Mouse (Mus musculus): ENCODE data around the gene Fez2.

Gene Fez2

DNA sequence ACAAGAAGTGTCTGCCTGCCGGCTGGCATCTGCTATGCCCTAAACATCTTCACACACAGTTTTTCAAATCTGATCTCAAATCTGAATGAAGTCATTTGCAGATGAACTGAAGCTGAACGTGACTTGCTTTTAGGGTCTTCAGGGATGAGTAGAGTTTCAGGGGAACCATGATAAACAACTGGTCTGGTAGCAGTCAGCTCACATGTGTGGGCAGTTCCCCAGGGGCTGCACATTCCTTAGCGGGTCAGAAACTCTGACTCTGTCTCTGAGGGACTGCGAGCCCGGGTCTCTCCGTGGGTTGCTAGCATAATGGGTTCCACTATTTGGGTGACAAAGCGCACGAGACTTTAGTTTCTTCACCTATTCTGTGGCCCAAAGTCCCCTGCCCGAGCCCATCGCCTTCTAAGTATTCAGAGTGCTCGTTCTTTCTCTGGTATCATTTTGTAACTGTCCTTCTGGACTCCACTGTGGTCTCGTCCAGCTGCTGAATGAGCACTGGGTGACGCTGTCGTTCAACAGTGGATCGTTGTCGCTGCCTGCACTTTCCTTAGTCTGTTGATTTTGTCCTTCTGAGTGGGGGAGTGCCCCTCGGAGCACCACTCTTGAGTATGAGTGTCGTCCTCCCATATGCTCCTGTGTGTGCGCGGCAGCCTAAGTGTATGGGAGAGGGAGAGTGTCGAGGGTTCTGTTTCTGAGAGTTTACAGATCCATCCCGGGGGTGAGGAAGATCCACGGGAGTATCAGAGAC, 53.2 kb downstream of the Fez2 start:
- no peak for DNase-seq (ENCODE audit: low spot score)

DNA sequence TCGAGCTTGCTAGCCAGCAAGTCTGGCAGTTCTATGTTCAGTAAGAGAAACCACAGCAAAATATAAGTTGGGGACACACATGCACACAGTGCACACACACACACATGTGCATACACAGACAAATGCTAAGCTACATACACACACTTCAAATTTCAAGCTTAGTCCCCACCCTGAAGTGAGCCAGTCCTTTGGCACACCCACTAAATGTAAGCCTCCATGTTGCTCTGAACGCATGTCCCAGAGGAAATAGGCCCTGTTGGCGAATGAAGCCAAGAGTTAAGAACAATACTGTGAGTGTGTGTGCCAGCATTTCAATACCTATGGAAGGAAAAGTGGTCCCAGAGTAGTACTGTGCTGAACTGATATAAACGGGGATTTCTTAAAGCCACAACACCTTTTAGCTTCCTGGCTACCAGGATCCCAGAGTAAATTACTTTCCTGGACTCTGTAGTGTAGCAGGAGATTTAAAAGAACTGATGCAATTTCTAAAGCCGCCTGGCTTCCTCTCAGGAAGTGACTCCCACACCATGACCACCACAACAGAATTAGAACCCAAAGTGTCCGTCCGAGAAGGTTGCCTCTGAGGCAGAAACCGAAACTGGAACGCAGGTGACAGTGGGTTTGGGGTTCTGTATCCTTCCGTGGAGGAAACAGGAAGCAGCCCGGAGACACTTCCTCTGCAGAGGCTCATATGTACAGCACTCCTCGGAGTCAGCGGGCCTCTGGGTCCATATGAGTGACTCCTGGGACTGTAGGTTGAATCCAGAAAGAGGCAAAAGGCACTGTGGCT, 55.8 kb downstream of the Fez2 start:
- DNase-seq (ENCODE audit: low spot score): no peak

DNA sequence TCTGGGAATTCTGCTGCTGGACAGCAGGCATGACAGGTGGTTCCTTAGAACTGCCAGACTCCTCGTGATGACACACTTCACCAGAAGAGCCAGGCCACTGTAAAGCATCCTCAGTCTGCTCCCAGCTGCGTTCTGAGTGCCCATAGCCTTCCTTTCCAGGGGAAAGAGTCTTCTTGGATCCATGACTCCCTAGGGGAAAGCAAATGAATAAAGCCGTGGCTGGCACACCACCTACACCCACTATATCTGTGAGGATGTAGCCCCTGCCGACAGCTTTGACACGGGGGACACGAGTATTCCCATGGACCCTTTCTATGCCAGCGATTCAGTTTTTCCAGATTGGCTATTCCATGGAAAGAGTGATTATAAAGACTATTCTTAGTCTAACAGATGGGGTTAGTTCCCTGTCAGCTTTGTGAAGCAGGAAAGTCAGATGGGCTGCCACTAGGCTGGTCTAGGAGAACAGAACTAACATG, 59.7 kb downstream of the Fez2 start:
- no peak for DNase-seq (ENCODE audit: low spot score)

DNA sequence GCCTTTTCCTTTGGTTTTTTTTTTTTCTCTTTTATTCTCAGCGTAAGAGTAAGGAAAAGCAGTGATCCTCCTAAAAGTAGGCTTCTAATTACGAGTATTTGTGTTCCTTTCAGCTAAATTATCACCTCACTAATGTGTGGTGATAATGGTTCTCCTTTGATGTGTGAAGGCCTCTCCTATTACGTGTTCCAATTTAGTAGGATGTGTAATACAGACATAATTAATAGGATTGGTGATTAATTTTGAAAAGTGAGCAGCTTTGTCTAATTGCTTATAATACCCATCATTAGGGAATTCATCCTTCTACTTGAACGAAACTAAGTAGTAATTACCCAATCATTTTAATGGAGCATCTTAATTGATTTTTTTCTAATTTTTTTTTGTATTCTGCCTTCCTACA, 60.2 kb downstream of the Fez2 start:
- no peak for DNase-seq (ENCODE audit: low spot score)

DNA sequence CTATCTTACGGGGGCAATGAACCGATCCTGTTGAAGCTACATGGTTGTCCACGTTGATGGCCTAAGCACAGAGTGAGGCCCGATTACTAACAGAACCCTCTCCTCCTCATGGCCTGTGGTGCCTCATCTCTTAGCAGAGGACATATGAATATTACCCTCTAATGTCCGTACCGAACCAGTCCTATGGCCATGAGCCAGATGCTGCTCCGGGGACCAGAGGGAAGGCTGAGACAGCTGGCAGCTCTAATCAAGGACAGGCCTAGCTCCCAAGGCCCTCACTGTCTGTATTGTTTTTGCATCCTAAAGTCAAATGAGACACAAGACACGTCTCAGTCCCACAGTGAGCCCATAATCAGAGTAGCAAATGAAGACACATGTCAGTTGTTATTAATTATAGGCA, 62.3 kb downstream of the Fez2 start:
- no peak for DNase-seq (ENCODE audit: low spot score)

DNA sequence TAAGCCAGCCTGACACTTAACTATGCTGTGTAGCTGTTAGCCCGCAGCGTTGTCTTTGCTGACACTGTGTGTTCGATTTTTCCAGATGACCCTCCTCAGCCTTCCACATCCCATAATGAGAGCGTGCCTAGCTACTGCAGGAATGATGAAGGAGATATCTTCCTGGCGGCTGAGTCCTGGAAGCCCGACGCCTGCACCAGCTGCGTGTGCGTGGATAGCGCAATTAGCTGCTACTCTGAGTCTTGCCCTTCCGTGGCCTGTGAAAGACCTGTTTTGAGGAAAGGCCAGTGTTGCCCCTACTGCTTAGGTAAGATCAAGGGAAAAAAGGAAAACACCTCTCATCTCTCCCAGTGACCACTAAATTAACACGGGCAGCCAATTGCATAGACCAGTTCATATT, 63.1 kb downstream of the Fez2 start:
- no peak for DNase-seq (ENCODE audit: low spot score)

DNA sequence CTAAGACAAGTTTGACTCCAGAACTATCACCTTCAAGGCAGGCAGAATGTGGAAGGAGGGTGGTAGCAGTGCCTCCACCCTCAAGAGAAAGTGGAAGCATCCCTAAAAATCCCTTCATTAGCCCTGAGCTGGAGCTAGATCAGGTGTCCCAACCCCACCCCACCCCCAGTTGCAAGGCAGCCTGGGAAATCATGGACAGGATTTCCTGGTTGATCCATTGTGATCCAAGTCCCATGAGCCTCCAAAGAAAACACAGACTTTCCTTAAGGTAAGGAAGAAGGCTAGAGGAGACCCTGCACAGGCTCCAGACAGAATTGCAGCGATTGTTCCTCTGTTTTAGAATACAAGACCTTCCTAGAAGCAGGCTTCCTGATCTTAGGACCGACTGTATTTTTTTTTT, 63.5 kb downstream of the Fez2 start:
- DNase-seq (ENCODE audit: low spot score): no peak

DNA sequence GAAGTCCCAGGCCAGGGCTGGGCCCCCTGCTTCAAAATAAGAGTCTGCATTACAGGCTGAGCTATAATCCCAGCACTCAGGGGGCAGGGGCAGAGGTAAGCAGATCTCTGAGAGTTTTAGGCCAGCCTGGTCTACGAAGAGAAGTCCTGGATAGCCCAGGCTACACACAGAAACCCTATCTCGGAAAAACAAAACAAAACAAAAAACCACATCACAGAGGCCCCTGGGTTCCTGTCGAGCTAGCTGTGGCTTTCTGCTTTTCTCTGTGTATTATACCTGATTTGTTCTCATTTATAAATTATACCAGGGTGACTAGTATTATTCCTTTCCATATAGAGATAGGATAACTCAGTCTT, 65.5 kb downstream of the Fez2 start:
- DNase-seq (ENCODE audit: low spot score): no peak

DNA sequence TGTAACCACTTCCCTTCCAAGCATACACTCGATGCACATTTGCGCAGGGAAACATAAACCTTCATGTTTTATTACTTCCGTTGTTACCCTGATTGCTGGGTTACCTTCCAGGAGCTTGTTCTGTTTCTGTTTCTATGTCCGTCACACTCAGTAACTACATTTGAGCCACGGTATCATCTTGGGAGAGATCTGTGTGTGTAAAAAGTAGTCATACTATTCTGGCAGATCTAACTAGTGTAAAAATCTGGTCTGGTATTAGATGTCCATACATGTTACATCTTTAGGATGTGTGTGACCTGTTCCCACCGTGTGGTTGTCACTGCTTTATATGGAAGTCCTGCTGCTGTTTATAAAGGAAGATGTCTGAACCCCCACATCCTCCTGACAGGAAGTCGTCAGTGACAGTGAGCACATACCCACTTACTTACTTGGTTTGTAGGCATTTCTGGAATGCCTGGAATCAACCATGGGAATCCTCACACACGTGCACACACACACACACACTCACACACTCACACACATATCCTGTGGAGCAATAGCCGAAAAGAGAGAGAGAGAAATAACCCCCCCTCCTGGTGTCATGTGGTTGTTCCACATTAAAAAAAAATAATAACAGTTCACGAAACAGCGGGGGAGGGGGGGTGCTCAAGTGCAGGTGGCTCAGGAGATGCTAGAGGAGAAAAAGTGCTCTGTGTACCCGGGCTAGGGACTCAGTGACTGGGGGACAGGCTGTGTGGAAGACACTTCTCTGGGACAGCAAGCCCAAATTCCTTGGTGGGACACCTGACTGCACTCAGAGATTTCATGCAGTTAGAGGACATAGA, 66.1 kb downstream of the Fez2 start:
- DNase-seq (ENCODE audit: low spot score): no peak

DNA sequence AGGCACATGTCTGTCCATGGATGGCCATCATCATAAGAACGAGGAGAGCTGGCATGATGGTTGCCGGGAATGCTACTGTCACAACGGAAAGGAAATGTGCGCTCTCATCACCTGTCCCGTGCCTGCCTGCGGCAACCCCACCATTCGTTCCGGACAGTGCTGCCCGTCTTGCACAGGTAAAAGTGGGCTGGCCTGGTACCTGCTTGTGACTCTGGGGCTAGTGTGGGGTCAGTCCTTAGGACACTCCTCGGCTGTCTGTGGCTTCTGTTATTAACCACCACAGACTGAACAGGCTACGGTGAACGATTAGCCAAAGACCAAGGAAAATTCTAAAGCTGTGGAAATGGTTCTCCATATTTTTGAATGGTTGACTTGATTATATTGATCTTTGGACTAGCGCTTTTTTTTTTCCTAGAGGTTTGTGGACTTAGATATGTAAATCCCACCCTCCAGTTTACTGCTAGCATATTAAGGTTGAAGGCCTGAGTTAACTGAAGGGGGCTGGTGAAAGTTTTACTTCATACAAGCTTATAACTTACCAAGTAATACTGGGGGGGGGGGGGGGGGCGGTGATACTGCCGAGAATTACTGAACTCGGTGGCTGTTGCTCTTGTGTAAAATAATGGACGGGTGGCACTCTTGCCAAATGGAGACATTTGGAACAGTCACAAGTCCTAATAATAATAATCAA, 70.7 kb downstream of the Fez2 start:
- no peak for DNase-seq (ENCODE audit: low spot score)

DNA sequence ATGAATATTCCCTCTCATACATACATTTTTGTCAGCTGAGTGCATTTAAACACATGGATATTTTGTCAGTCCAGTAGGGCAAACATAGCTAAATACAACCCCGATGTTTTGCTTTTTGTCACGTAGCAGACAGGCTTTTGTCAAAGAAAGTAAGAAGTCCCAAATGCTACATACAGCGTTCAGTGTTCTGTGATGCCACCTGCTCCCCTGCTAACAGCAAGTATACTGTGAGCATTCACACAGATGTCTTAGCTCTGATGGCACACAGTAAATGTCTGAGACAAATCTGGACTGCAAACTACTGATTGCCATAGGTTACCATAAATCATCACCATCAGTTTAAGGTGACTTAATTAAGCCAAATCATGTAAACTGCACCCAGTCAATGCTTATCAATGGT, 74.3 kb downstream of the Fez2 start:
- no peak for DNase-seq (ENCODE audit: low spot score)

DNA sequence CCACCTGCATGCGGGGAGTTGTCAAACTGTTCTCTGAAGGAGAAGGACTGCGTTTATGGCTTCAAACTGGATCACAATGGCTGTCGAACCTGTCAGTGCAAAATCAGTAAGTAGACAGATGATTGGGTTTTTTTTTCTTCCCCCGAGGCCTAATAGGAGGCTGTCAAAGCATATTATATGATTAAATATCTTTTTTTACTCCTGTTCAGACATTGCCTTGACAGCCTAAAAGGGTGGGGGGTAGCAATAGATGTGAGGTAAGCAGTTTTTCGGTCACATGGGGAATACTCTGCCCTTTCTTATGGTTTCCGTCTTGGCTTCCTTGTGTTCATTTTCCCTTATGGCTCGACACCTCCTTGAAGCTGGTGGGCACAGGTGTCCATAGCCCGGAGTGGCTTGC, 82.7 kb downstream of the Fez2 start:
- DNase-seq (ENCODE audit: low spot score): no peak

DNA sequence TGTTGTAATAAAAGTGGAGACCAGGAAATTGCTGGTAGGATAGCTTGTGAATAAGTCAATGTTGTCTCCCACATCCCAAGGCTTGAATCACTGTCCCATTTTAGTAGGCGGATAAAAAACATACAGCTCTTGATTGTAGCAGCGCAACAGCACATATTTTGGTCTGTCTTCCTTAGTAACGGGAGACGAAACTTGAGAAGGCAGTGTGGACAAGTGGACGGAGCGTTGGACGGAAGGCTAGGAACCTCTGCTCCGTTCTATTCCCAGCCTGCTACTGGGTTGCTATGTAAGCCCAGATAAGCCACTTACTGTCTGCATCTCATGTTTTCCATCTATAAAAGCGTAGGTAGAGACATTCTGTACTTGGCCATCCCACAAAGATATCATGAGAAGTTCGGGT, 84.7 kb downstream of the Fez2 start:
- DNase-seq (ENCODE audit: low spot score): no peak

DNA sequence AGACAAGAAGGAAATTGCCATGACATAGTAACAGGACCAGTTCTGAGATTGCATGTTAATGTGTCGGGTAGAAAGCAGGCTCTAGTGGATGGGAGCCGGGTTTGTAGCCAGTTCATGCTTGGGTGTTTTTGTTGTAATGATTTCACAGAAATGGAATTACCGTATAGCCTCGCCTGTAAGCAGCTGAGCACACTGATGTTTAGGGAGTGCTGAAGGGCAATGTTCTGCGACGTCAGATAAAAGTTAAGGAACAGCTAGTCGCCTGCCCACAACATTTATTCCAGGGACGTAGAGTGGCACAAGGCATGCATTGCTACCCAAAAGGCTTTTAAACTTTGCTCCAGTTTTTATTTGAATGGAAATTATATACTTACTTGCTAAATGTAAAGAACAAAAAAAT, 86.5 kb downstream of the Fez2 start:
- DNase-seq (ENCODE audit: low spot score): no peak

DNA sequence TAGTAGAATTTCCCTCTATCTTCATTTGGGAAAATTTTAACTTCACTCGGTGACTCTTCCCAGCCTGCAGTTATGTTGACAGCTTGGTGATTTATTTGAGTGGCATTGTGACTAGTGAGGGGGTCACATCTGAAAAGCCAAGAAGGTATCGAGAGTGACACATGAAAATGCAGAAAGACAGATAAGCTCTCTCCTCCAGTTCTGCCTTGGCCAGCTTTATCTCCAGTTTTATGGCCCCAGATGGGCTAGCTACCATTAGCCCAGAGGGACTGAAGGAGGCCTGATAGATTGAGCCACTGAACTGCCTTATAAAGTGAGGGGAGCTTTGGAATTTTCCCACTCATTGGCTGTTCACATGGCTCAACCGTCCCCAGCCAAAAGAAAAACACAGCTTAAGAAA, 89.7 kb downstream of the Fez2 start:
- no peak for DNase-seq (ENCODE audit: low spot score)

DNA sequence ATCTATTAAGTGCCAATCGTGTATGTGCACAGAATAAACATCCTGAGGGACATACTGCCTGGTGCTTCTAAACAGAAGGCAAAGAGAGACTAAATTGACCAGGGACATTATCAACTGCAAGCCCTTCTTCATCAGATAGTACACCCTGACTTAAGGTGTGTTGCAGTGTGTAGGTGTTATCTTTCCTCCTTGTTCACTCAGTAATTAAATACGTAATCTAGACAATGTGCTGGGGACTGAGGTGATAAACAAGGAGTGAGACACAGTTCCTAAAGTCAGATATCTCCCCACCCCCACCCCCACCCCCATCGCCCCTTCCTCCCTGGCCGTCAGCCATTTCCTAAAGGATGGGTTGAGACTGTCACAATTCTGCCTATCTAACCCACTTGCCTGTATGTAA, 90.8 kb downstream of the Fez2 start:
- no peak for DNase-seq (ENCODE audit: low spot score)

DNA sequence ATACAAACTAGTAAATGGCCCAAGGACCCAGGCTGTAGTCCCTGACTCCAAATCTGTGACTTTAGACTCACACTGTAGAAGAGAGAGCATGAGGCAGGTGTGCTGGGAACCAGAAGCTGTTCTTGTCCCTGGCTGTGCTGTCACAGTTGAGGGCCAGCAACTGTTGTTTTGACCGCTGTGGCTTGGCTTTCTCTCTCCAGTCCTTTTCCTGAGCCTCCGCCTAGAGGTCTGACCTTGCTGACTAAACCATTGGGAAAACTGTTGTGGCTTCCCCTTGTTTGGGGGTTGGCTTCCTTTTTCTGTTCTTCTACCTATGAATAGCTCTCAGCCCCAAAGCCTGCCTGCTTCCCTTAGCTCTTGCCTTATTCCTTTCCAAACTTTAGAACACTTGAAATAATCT, 91.6 kb downstream of the Fez2 start:
- no peak for DNase-seq (ENCODE audit: low spot score)

DNA sequence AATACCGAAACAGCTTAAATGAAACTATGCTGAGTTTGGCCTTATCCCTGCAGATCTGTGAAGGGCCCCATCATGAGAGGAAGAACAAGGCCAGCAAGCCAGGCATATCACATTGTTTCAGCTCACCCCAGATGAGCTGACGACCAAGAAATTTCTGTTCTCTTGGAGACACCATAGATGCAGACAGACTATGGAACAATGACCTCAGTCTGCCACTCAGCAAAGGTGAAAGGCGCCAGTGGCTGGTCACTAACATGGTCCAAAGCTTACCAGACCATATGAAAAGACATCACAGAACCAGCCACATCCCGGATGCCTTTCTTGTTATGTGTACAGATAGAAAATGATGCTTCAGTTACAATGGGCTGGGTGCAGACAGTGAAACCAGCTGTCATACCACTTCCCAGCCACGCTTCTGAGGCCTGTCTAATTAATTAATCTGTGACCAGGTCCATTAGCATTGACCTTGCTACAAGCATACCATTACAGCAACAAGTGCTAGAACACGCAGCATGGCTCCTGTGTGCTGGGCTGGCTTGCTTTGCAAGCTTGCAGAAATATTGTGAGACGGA, 92.1 kb downstream of the Fez2 start:
- no peak for DNase-seq (ENCODE audit: low spot score)

DNA sequence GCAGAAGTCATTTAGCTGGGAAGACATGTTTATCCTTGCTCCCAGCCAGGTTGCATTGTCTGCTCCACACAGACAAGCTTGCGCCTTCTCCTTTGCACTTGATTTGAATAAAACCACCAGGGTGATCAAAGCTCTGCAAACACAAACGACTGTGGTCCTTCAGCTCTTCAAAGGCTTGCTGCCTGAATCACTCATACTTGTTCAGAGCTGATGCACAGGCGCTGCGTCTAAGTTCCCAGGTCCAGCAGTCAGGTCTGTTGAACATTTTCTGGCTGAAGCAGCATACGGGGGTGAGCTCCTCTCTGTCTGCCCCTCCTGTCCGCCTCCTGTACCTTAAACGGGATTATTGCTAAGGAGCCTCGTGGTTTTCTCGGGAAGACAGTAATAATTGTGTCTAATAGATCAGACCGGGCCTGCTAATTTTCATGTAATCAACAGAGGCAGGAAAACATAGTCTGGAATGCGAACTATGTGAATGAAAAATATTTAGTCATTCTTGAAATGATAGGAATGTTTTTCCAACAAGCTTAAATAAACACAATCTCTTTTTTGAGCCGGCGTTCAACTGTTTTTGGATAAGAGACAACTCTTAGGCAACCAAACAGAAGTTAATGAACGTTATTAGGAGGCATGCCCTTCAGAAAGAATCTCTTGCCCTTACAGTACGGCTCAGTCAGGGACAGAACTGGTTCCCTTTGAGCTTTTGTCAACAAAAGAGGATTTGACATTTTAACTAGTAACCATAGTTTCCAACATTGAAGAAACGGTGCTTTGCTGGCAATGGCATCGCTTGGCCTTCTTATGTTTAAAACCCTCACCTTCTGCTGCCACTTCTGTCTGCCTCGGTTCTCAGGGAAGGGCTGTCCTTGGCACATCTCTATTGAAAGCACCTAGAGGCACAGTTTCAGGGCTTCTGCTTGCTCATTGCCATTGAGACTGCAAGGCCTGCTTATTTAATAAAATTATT, 95.3 kb downstream of the Fez2 start:
- DNase-seq (ENCODE audit: low spot score): no peak

DNA sequence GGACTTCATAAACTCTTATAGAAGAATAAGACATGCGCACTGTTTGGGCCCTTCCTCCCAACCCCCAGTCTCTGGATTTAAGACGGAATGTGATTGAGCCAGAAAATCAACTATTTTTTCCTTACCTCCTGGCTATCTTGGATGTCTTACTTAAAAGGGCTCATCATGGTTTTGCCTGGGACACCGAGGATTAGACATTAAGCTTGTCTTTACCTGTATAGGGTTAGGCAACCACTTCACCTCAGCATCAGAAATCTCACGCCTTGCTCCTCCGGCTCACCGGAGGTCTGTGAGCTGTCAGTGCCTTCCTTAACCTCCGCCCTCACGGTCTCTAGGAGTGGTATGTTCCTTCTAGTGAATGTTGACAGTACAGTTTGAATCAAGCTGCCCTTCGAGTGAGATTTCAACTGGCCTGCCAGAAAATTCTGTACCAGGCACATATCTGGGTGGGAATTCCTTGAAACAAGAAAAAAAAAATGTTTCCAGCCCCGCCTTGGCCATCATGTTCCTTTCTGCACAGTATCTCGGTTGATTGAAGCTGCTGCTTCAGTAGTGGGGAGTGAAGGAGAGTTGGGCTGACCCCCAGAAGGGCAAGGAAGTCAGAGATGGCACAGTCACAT, 96.6 kb downstream of the Fez2 start:
- no peak for DNase-seq (ENCODE audit: low spot score)

All from urinary bladder, postnatal 25 days (tissue).